Mouse (Mus musculus) olfactory bulb, adult 2 months (tissue): ENCODE measurements around the gene Ifnk. TPM values are rescaled to one million over a fixed set of nuclear protein-coding genes. Genes with fewer than 3 reads are reported as not detected.

Experiments
- H3K27ac ChIP-seq: fragments of 200-500 bp; 2 replicates; pipeline ENCODE4 v1.5.1; 2012; ENCODE audit warnings: low read depth, low read length; ENCODE audit not compliant: insufficient read depth
- H3K4me1 ChIP-seq: fragments of 200-500 bp; 2 replicates; pipeline ENCODE4 v1.6.1; 2012; ENCODE audit warnings: low read length; ENCODE audit not compliant: control insufficient read depth, insufficient read depth
- H3K4me3 ChIP-seq: fragments of 200-500 bp; 2 replicates; pipeline ENCODE4 v1.5.1; 2012; ENCODE audit warnings: mild to moderate bottlenecking, low read depth, low read length, moderate library complexity; ENCODE audit not compliant: insufficient read depth
- CTCF ChIP-seq: fragments of 200-500 bp; IDR thresholded peaks from 2 replicates; pipeline ENCODE4 v1.5.1; 2012; ENCODE audit warnings: low read depth, mild to moderate bottlenecking, low read length, moderate library complexity; ENCODE audit not compliant: insufficient read depth
- POLR2A ChIP-seq: fragments of 200-500 bp; IDR thresholded peaks from 2 replicates; pipeline ENCODE4 v1.6.1; 2012; ENCODE audit warnings: mild to moderate bottlenecking, low read depth, low read length, moderate library complexity; ENCODE audit not compliant: insufficient read depth
- WGBS: fragments of 180-500 bp; shearing (Covaris S2); methylation state at CpG from one replicate; pipeline ENCODE4 v1.1.7; 2018; 5-methylcytosine and 5-hydroxymethylcytosine counted together
- polyA plus RNA-seq: library from polyadenylated mRNA; stranded (reverse); fragments of >200 nt; gene quantifications from 2 replicates; pipeline ENCODE4 v1.2.4, GENCODE M21; 2012; ENCODE audit warnings: low replicate concordance; ENCODE audit not compliant: missing spikeins, insufficient read depth, insufficient read length

Ifnk gene
- polyA plus RNA-seq: not detected in 2 replicates

- Histone ChIP-seq H3K27ac (no peak within 1 kb of the TSS), H3K4me3 (no peak within 1 kb of the TSS), H3K4me1 (peaks cover 9% of the 10 kb centered on the region)
- TF ChIP-seq POLR2A: no peak
- no peak for TF ChIP-seq CTCF
- 93% methylated on average over 4 of the region's 4 CpGs for WGBS
These were observed at the start of gene Ifnk for GRCm38 (mm10) chr4:35151756-35152155. Gene Ifnk, plus strand, starts transcription at chr4:35152056.

- Histone ChIP-seq H3K27ac (no peak overlapping the region), H3K4me1 (peaks cover 8% of the 10 kb centered on the region), H3K4me3 (no peak overlapping the region)
- TF ChIP-seq POLR2A (no peak), CTCF (no peak)
- 91% methylated on average over 14 of the region's 14 CpGs for WGBS
These were observed 46.6 kb upstream of the Ifnk start for GRCm38 (mm10) chr4:35105115-35105773.

- Histone ChIP-seq H3K4me1 (peaks cover 12% of the 10 kb centered on the region), H3K4me3 (no peak overlapping the region), H3K27ac (no peak overlapping the region)
- 91% methylated on average over 4 of the region's 4 CpGs for WGBS
- TF ChIP-seq POLR2A (no peak), CTCF (no peak)
These were observed 39.4 kb upstream of the Ifnk start for GRCm38 (mm10) chr4:35112452-35112851.

GRCm38 (mm10) chr4:35113516-35114248 lies 38.2 kb upstream of the Ifnk start:
- Histone ChIP-seq H3K27ac (no peak overlapping the region), H3K4me1 (peaks cover 12% of the 10 kb centered on the region), H3K4me3 (no peak overlapping the region)
- WGBS: 83% methylated on average over 13 of the region's 13 CpGs
- TF ChIP-seq POLR2A (no peak), CTCF (no peak)

GRCm38 (mm10) chr4:35114950-35115349 lies 36.9 kb upstream of the Ifnk start:
- H3K27ac ChIP-seq: no peak overlapping the region
- peaks cover 8% of the 10 kb centered on the region; the same call in 1 of the 2 replicates for H3K4me1 ChIP-seq
- 94% methylated on average over 2 of the region's 2 CpGs for WGBS
- H3K4me3 ChIP-seq: no peak overlapping the region
- TF ChIP-seq CTCF: no peak
- no peak for TF ChIP-seq POLR2A

GRCm38 (mm10) chr4:35115933-35116332 lies 35.9 kb upstream of the Ifnk start:
- Histone ChIP-seq H3K4me3 (no peak overlapping the region), H3K4me1 (peaks cover 11% of the 10 kb centered on the region; the same call in 1 of the 2 replicates), H3K27ac (no peak overlapping the region)
- TF ChIP-seq CTCF (no peak), POLR2A (no peak)
- WGBS: 45% methylated on average over 6 of the region's 6 CpGs

GRCm38 (mm10) chr4:35117144-35117543 lies 34.7 kb upstream of the Ifnk start:
- Histone ChIP-seq H3K27ac (no peak overlapping the region), H3K4me1 (peaks cover 16% of the 10 kb centered on the region; the same call in 1 of the 2 replicates), H3K4me3 (no peak overlapping the region)
- WGBS: over 99% methylated on average over 3 of the region's 3 CpGs
- TF ChIP-seq POLR2A (no peak), CTCF (no peak)

GRCm38 (mm10) chr4:35118851-35119250 lies 33.0 kb upstream of the Ifnk start:
- TF ChIP-seq CTCF (no peak), POLR2A (no peak)
- no peak overlapping the region for H3K27ac ChIP-seq
- WGBS: 100% methylated on average over 2 of the region's 2 CpGs
- H3K4me1 ChIP-seq: peaks cover 21% of the 10 kb centered on the region
- H3K4me3 ChIP-seq: no peak overlapping the region

- Histone ChIP-seq H3K27ac (no peak overlapping the region), H3K4me1 (peaks cover 17% of the 10 kb centered on the region), H3K4me3 (no peak overlapping the region)
- WGBS: 52% methylated on average over 4 of the region's 4 CpGs
- TF ChIP-seq POLR2A: no peak
- TF ChIP-seq CTCF: no peak
These were observed 31.7 kb upstream of the Ifnk start for GRCm38 (mm10) chr4:35120159-35120558.

GRCm38 (mm10) chr4:35120575-35120974 lies 31.3 kb upstream of the Ifnk start:
- Histone ChIP-seq H3K4me1 (peaks cover 17% of the 10 kb centered on the region), H3K27ac (no peak overlapping the region), H3K4me3 (no peak overlapping the region)
- no peak for TF ChIP-seq POLR2A
- no peak for TF ChIP-seq CTCF
- 63% methylated on average over 8 of the region's 8 CpGs for WGBS
